Mouse (Mus musculus): Measurements from ENCODE around the gene Pira2. TPM values are rescaled to one million over a fixed set of nuclear protein-coding genes. Genes with fewer than 3 reads are reported as not detected.

Pira2 gene
- polyA plus RNA-seq, 1 experiment from 2014 or later: 0.21 TPM

Other genes with a start within 250 kb of the Pira2 start
- gene Oscar, start 228.9 kb downstream of the Pira2 start, polyA plus RNA-seq (2015; fragmentation: Nextera tagmentation; extraction: Ambion mirVana): 0.25 and 0.36 TPM in 2 replicates
- gene Ndufa3, start 227.7 kb downstream of the Pira2 start, polyA plus RNA-seq (2015; fragmentation: Nextera tagmentation; extraction: Ambion mirVana): 504 and 516 TPM in 2 replicates
- 21.4 and 27.7 TPM in 2 replicates for gene Tfpt, start 215.1 kb downstream of the Pira2 start, polyA plus RNA-seq (2015; fragmentation: Nextera tagmentation; extraction: Ambion mirVana)
- gene Prpf31, start 215.1 kb downstream of the Pira2 start, polyA plus RNA-seq (2015; fragmentation: Nextera tagmentation; extraction: Ambion mirVana): 115 and 118 TPM in 2 replicates
- 65.3 and 71.6 TPM in 2 replicates for gene Cnot3, start 199.8 kb downstream of the Pira2 start, polyA plus RNA-seq (2015; fragmentation: Nextera tagmentation; extraction: Ambion mirVana)
- 16.7 and 17.4 TPM in 2 replicates for gene Leng1, start 179.2 kb downstream of the Pira2 start, polyA plus RNA-seq (2015; fragmentation: Nextera tagmentation; extraction: Ambion mirVana)
- gene Tmc4, start 167.5 kb downstream of the Pira2 start, polyA plus RNA-seq (2015; fragmentation: Nextera tagmentation; extraction: Ambion mirVana): 25.3 and 29.1 TPM in 2 replicates
- 286 and 341 TPM in 2 replicates for gene Tsen34, start 152.2 kb downstream of the Pira2 start, polyA plus RNA-seq (2015; fragmentation: Nextera tagmentation; extraction: Ambion mirVana)
- 70.5 and 73.9 TPM in 2 replicates for gene Mboat7, start 151.5 kb downstream of the Pira2 start, polyA plus RNA-seq (2015; fragmentation: Nextera tagmentation; extraction: Ambion mirVana)
- gene Rps9, start 141.1 kb downstream of the Pira2 start, polyA plus RNA-seq (2015; fragmentation: Nextera tagmentation; extraction: Ambion mirVana): 1,357 and 1,383 TPM in 2 replicates
- 0.85 and 0.98 TPM in 2 replicates for gene Pirb, start 124.7 kb downstream of the Pira2 start, polyA plus RNA-seq (2015; fragmentation: Nextera tagmentation; extraction: Ambion mirVana)
- gene Gm15448, start 19.4 kb downstream of the Pira2 start, polyA plus RNA-seq (2015; fragmentation: Nextera tagmentation; extraction: Ambion mirVana): 0.11 TPM in 1 of 2 replicates, not detected in the other
- 0.09 and 0.14 TPM in 2 replicates for gene Gm14548, start 53.1 kb upstream of the Pira2 start, polyA plus RNA-seq (2015; fragmentation: Nextera tagmentation; extraction: Ambion mirVana)
- gene Lilra6, start 70.5 kb upstream of the Pira2 start, polyA plus RNA-seq (2015; fragmentation: Nextera tagmentation; extraction: Ambion mirVana): 0.13 and 0.19 TPM in 2 replicates
- 0.90 and 1.4 TPM in 2 replicates for gene Lair1, start 218.2 kb upstream of the Pira2 start, polyA plus RNA-seq (2015; fragmentation: Nextera tagmentation; extraction: Ambion mirVana)

All from kidney, embryonic 16.5 days (tissue).